Mouse (Mus musculus): ENCODE results near the gene Ctbp2.

- TF ChIP-seq HCFC1 (IDR thresholded peaks at IDR 0.05; ENCODE audit: borderline replicate concordance, insufficient read depth, low read length) (no peak), CHD2 (IDR thresholded peaks at IDR 0.05; ENCODE audit: low read depth, low read length) (no peak), ZNF384 (IDR thresholded peaks at IDR 0.05; ENCODE audit: low read depth, low read length) (no peak)
Measured at GRCm38 (mm10) chr7:133014631-133015030, 109.5 kb downstream of the Ctbp2 start.
